Mouse (Mus musculus) small intestine, adult 2 months (tissue): Measurements from ENCODE around the gene Rtp2.

Experiments used
- CTCF ChIP-seq: fragments of 200-500 bp; IDR thresholded peaks from 2 replicates; pipeline ENCODE4 v1.5.1; 2012; ENCODE audit warnings: low read depth, mild to moderate bottlenecking, control low read depth, inconsistent platforms, low read length, moderate library complexity, mixed read lengths; ENCODE audit not compliant: insufficient replicate concordance, insufficient read length; ENCODE audit errors: extremely low read depth
- POLR2A ChIP-seq: fragments of 200-500 bp; IDR thresholded peaks from 2 replicates; pipeline ENCODE4 v1.6.1; 2012; ENCODE audit warnings: low read depth, mild to moderate bottlenecking, control low read depth, inconsistent platforms, low read length, moderate library complexity

- no peak for TF ChIP-seq CTCF
- no peak for TF ChIP-seq POLR2A
Observed at GRCm38 (mm10) chr16:23897486-23897885, 34.7 kb downstream of the Rtp2 start.
